Mouse (Mus musculus) MEL (cell line): ENCODE measurements around the gene Eif1b.

ENCODE experiments used
- CTCF ChIP-seq, 3 experiments: IDR thresholded peaks in 2 of 3; conservative IDR thresholded peaks in 1 of 3; 2 replicates each; pipeline ENCODE4 v1.5.1; 2011 to 2012; ENCODE audit warnings: low read length in 3 of 3, low read depth in 2 of 3, mild to moderate bottlenecking in 2 of 3, improper control_type of control experiment in 1 of 3, inconsistent platforms in 1 of 3, mixed read lengths in 1 of 3, moderate library complexity in 1 of 3; ENCODE audit not compliant: control insufficient read depth in 1 of 3, insufficient read depth in 1 of 3, poor library complexity in 1 of 3, severe bottlenecking in 1 of 3
- POLR2AphosphoS5 ChIP-seq: IDR thresholded peaks from 2 replicates; pipeline ENCODE4 v1.6.1; 2012; ENCODE audit warnings: low read depth, borderline replicate concordance, mild to moderate bottlenecking, inconsistent platforms, low read length, moderate library complexity, mixed read lengths
- UBTF ChIP-seq: IDR thresholded peaks from 2 replicates; pipeline ENCODE4 v1.6.1; 2012; ENCODE audit warnings: low read depth, mild to moderate bottlenecking, inconsistent platforms, low read length, improper control_type of control experiment, moderate library complexity, borderline replicate concordance; ENCODE audit not compliant: insufficient read depth
- ZC3H11A ChIP-seq: IDR thresholded peaks from 2 replicates; pipeline ENCODE4 v1.6.1; 2012; ENCODE audit warnings: low read depth, mild to moderate bottlenecking, inconsistent platforms, low read length, improper control_type of control experiment

GRCm38 (mm10) chr9:120539662-120540251 lies 47.7 kb downstream of the Eif1b start, which contains the start of gene Entpd3:
- TF ChIP-seq CTCF (IDR thresholded peaks at IDR 0.05 in 2 of 3, conservative IDR thresholded peaks at IDR 0.05 in 1 of 3; ENCODE audit: control insufficient read depth in 1 of 3, insufficient read depth in 1 of 3, low read depth in 2 of 3, low read length in 3 of 3, poor library complexity in 1 of 3, severe bottlenecking in 1 of 3) (no peak), UBTF (no peak), POLR2AphosphoS5 (no peak), ZC3H11A (no peak)
